Mouse (Mus musculus) bone marrow, adult 2 months (tissue): ENCODE data around the gene Upp2. TPM values are rescaled to one million over a fixed set of nuclear protein-coding genes. Genes with fewer than 3 reads are reported as not detected.
A peak's percentile ranks its signal among the peaks of the same experiment; 100 is the strongest.

Source experiments
- H3K27ac ChIP-seq: fragments of 200-500 bp; 2 replicates; pipeline ENCODE4 v1.5.1; 2012; ENCODE audit warnings: low read depth, mild to moderate bottlenecking, control low read depth, inconsistent platforms, low read length; ENCODE audit not compliant: control insufficient read depth, poor library complexity, insufficient read depth
- H3K4me1 ChIP-seq: fragments of 200-500 bp; 2 replicates; pipeline ENCODE4 v1.6.1; 2011; ENCODE audit warnings: low read length; ENCODE audit not compliant: control insufficient read depth, insufficient read depth
- H3K4me3 ChIP-seq: fragments of 200-500 bp; replicated peaks from 2 replicates; pipeline ENCODE3; 2011; ENCODE audit warnings: mild to moderate bottlenecking, low read depth, low read length, control low read depth; ENCODE audit not compliant: control insufficient read depth
- CTCF ChIP-seq: fragments of 200-500 bp; IDR thresholded peaks from 2 replicates; pipeline ENCODE4 v1.5.1; 2011; ENCODE audit warnings: low read length, control low read depth; ENCODE audit not compliant: control insufficient read depth, insufficient read depth
- POLR2A ChIP-seq: fragments of 200-500 bp; IDR thresholded peaks from 2 replicates; pipeline ENCODE4 v1.6.1; 2011; ENCODE audit warnings: low read depth, mild to moderate bottlenecking, control low read depth, low read length, borderline replicate concordance; ENCODE audit not compliant: control insufficient read depth
- WGBS: fragments of 180-500 bp; shearing (Covaris S2); methylation state at CpG from one replicate; pipeline ENCODE4 v1.1.7; 2018; 5-methylcytosine and 5-hydroxymethylcytosine counted together
- polyA plus RNA-seq: library from polyadenylated mRNA; stranded (reverse); fragments of >200 nt; gene quantifications from 2 replicates; pipeline ENCODE4 v1.2.4, GENCODE M21; 2011; ENCODE audit warnings: low replicate concordance; ENCODE audit not compliant: missing spikeins, insufficient read depth, insufficient read length

Upp2 gene
- 2.9 and 3.1 TPM in 2 replicates for polyA plus RNA-seq

DNA sequence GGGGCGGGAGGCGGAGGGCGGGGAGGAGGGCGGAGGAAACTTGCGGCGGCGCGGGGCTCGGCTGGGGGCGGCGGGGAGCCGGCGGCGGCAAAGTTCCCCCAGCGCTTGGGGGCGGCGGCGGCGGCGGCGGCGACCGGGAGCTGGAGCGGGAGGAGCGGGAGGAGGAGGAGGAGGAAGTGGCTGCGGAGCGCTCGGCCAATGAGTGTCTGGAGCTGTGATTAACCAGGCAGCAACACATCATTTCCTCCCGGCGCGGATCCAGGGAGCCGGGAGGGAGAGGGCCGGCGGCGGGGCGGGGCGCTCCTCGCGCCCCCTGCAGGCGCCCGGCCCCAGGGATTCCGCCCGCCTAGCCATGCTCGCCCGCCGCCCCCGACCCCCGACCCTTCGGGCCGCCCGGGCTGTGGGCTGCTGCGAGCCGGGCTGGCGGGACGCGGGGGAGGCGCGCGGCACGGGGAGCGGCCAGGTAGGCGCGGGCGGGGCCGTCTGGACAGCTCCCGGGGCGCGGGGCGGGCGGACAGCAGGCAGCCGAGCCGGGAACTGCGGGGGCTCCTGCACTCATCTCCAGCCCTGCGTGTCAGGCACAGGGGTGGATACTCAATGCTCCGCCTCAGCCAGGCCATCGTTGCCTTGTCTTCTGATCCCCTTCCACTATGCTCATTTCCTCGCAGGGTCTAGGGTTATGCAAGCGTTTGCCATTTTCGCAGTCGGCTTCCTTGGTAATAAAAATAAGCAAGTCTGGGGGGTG, at the start of gene Upp2, which contains the start of gene Acvr1:
TSS of gene Upp2 (plus strand) at position 233 of the 745 bp plus-strand sequence.
TSS of gene Acvr1 (minus strand) at position 92 of the 745 bp plus-strand sequence.
- Histone ChIP-seq H3K4me3 (peak within 1 kb of the TSS; percentile 67), H3K4me1 (no peaks in the 10 kb centered on the region; the same call in 1 of the 2 replicates), H3K27ac (peak within 1 kb of the TSS; percentile 46; the same call in 1 of the 2 replicates)
- no peak for TF ChIP-seq POLR2A
- no peak for TF ChIP-seq CTCF
- WGBS = under 1% methylated on average over 75 of the region's 80 CpGs

DNA sequence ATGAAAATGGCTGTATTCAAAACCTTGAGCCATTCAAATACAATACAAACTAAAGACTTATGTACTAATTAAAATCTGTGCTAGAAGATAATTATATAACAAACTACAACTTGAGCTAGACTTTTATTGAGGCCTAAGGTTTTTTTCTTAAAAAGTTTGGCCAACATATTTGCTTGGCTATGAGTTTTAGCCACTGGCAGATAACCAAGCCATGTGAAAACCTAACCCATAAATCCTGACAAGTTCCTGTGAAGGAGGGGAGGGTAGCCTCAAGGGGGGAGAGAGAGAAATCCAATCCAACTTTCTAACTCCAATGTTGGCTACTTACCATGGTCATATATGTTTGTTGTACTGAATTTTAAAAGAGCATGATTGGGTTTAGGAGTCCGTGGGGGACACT, 48.6 kb upstream of the Upp2 start:
- TF ChIP-seq POLR2A (no peak), CTCF (no peak)
- H3K27ac ChIP-seq = no peak overlapping the region
- no peak overlapping the region for H3K4me3 ChIP-seq
- WGBS = 72% methylated on average over 1 of the region's 1 CpGs
- no peaks in the 10 kb centered on the region for H3K4me1 ChIP-seq

DNA sequence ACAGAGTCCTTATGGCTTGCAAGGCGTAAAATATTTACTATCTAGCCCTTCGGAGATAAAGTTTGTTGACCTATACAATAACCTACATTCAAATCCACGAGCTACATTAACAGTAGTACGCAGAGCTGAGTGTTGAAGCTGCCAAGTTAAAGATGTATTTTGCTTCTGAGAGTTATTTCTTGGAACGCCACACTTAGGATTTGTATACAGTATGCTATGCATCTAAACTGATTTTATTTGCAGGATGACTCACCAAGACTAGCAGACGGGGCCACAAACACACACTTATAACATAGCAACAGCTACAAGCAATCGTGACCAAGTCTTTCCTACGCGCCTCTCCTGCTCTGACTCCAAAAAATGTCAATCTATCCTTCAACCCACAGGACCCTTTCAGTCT, 46.4 kb upstream of the Upp2 start:
- H3K4me3 ChIP-seq = no peak overlapping the region
- no peaks in the 10 kb centered on the region for H3K4me1 ChIP-seq
- 88% methylated on average over 9 of the region's 9 CpGs for WGBS
- TF ChIP-seq CTCF = no peak
- no peak for TF ChIP-seq POLR2A
- no peak overlapping the region for H3K27ac ChIP-seq

DNA sequence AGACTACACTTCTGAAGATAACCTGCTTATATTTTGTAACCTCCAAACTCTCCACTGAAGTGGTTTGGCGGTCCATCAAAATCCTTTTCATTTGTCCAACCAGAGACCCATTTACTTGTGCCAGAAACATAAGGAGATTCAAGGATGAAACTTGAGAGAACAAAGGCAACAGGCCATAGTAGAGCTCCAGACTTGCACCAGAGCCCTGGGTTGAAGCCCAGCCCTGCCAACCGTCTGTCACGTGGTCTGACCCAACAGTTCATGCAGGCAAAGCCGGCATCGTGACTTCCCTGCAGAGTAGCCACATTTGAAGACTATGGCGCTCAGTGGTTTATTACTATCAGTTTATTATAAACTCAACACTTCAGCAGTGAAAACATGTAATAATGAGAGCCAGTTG, 45.5 kb upstream of the Upp2 start:
- TF ChIP-seq CTCF (no peak), POLR2A (no peak)
- H3K4me3 ChIP-seq = no peak overlapping the region
- WGBS = 83% methylated on average over 6 of the region's 6 CpGs

DNA sequence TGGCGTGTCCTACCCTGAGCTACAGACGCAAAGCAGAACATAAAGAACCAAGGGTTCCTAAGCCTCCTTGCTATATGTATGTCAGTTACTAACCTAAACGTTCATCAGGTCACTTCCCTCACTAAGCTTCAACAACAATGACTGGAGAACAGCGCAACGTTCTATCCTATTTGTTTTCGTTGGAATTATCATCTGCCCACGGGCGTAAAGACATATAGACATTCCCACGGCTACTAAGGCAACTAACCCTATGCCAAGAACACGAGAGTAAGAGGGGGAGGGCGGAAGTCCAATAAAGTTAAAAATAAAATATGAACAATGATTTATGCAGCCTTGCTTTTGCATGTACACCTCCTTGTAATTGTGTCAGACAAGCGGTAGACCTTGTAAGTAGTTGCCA, 44.0 kb upstream of the Upp2 start:
- TF ChIP-seq CTCF (no peak), POLR2A (no peak)
- WGBS = 85% methylated on average over 12 of the region's 12 CpGs
- H3K27ac ChIP-seq = no peak overlapping the region
- H3K4me1 ChIP-seq = no peaks in the 10 kb centered on the region
- no peak overlapping the region for H3K4me3 ChIP-seq

More for the DNA sequence above, 45.5 kb upstream of the Upp2 start:
- no peak overlapping the region for H3K27ac ChIP-seq
- no peaks in the 10 kb centered on the region for H3K4me1 ChIP-seq

DNA sequence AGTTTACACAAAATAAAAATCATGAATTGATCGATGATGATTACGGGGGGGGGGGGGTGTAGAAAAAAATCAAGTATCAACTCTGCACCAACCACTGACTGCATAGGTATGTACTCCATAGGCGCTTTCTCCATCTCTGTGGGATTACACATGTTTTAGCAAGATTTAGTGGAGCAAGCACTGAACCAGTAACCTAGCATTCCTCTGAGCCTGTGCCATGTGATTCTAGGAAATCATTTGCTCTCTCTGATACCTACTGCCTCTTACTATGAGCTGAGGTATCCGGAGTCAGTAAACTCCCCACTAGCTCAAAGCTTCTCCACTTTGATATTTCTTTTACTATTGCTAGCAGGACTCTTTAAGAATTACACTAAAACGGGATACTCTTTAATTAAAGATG, 43.2 kb upstream of the Upp2 start:
- TF ChIP-seq CTCF (no peak), POLR2A (no peak)
- Histone ChIP-seq H3K4me1 (no peaks in the 10 kb centered on the region), H3K4me3 (no peak overlapping the region), H3K27ac (no peak overlapping the region)
- WGBS = 82% methylated on average over 5 of the region's 5 CpGs

DNA sequence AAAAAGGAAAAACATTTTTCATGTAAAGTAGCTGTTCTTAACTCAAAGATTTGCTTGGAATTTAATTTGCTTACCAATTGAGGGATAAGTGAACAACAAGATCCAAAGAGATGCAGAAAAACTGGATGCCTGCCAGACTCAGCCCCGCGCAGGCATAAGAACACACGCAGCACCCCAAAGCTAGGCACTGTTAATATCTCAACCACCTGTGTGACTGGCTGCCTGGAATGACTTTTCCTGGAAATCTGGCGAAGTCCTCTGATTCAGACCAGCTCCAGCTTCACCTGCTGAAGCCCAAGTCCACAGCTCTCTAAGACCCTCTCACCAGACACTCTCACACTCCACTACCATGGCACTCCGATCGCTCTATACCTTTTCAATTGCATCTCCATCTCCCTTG, 42.7 kb upstream of the Upp2 start:
- no peaks in the 10 kb centered on the region for H3K4me1 ChIP-seq
- WGBS = 92% methylated on average over 6 of the region's 6 CpGs
- no peak for TF ChIP-seq CTCF
- TF ChIP-seq POLR2A = no peak
- no peak overlapping the region for H3K4me3 ChIP-seq
- H3K27ac ChIP-seq = no peak overlapping the region

DNA sequence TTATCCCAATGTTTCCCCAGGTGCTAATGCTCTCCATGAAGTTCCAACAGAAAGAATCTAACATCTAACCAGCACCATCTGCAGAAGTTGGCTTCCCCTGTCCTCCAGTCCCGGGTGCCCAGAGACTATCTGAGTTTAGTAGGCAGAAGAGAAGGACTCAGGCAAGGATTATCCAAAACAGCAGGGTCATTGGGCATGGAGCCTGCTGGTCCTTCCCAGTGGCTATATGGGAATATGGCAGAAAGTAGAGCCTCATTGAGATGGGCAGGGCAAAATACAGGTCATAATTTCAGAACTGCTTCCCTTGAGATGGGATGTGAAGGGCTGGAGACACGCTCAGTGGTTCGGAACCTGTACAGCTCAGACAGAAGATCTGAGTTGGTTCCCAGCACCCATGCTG, 39.3 kb upstream of the Upp2 start:
- Histone ChIP-seq H3K27ac (no peak overlapping the region), H3K4me3 (no peak overlapping the region), H3K4me1 (no peaks in the 10 kb centered on the region)
- TF ChIP-seq CTCF = no peak
- no peak for TF ChIP-seq POLR2A
- 74% methylated on average over 3 of the region's 3 CpGs for WGBS
